Mouse (Mus musculus): ENCODE measurements at regions not wholly inside any gene's neighbourhood (a gene's known extent, or its start where the extent isn't known, plus 50 kb on each side); places are given as distances from the start of the nearest gene placed in this dataset.

DNA sequence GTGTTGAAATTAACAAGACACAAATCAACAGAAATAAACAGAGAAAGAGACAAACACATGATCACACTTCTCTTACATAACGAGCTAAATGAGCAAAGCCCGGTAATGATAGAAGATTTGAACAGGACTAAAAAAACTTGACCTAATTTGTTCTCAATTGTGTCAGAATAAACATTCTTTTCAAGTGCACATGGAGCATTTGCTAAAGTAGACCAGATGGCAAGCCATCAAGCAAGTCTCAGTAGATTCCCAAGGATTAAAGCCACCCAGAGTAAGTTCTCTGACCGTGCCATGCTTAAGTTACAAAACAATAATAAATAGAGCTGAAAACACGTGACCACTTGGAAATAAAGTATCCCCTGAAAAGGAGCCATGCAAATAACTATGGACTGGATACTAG, 269.9 kb upstream of the Mgmt start:
- Histone ChIP-seq H3K36me3 (no peaks in the 10 kb centered on the region), H3K27me3 (ENCODE audit: insufficient read depth, poor library complexity, severe bottlenecking) (0 out of 2 replicates have a peak, but pooled peaks cover 5% of the 10 kb centered on the region), H3K4me3 (no peak overlapping the region), H3K27ac (no peak overlapping the region), H3K4me1 (no peaks in the 10 kb centered on the region), H3K9me3 (no peaks in the 10 kb centered on the region)
- DNase-seq (ENCODE audit: low spot score): no peak
- 75% methylated on average over 4 of the region's 4 CpGs for WGBS

GRCm38 (mm10) chr7:136631089-136631488, 263.3 kb upstream of the Mgmt start:
- Histone ChIP-seq H3K27me3 (ENCODE audit: insufficient read depth, poor library complexity, severe bottlenecking) (peaks cover 4% of the 10 kb centered on the region; the same call in 1 of the 2 replicates), H3K4me3 (no peak overlapping the region), H3K9me3 (no peaks in the 10 kb centered on the region), H3K27ac (no peak overlapping the region), H3K4me1 (no peaks in the 10 kb centered on the region), H3K36me3 (no peaks in the 10 kb centered on the region)
- 80% methylated on average over 3 of the region's 3 CpGs for WGBS
- DNase-seq (ENCODE audit: low spot score): no peak

DNA sequence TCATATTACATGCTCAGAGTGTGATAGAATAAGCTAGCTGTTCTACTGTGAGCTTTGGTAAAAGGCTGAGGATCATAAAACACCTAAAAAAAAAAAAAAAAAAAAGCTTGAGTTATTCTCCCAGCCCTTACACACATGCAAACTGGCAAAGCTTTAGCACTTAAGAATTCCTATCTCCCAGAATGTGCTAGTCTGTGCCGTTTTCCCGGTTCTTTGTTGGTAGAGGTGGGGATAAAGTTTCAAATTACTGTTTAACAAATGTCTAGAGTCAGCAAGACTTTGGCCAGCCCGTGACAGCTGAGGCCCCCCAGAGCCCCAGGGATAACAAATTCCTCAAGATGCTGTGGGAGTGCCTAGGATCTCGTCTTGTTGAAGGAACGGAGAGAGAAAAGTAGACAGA, 254.3 kb upstream of the Mgmt start:
- Histone ChIP-seq H3K4me1 (no peaks in the 10 kb centered on the region), H3K4me3 (no peak overlapping the region), H3K36me3 (no peaks in the 10 kb centered on the region), H3K27me3 (ENCODE audit: insufficient read depth, poor library complexity, severe bottlenecking) (peaks cover 3% of the 10 kb centered on the region; the same call in 1 of the 2 replicates), H3K27ac (no peak overlapping the region), H3K9me3 (no peaks in the 10 kb centered on the region)
- DNase-seq (ENCODE audit: low spot score): no peak
- WGBS: 16% methylated on average over 5 of the region's 5 CpGs

GRCm38 (mm10) chr7:136640771-136641170, 253.6 kb upstream of the Mgmt start:
- Histone ChIP-seq H3K9me3 (no peaks in the 10 kb centered on the region), H3K36me3 (no peaks in the 10 kb centered on the region), H3K27ac (no peak overlapping the region), H3K4me1 (no peaks in the 10 kb centered on the region), H3K4me3 (no peak overlapping the region), H3K27me3 (ENCODE audit: insufficient read depth, poor library complexity, severe bottlenecking) (peaks cover 6% of the 10 kb centered on the region; the same call in 1 of the 2 replicates)
- no peak for DNase-seq (ENCODE audit: low spot score)
- 85% methylated on average over 7 of the region's 7 CpGs for WGBS

DNA sequence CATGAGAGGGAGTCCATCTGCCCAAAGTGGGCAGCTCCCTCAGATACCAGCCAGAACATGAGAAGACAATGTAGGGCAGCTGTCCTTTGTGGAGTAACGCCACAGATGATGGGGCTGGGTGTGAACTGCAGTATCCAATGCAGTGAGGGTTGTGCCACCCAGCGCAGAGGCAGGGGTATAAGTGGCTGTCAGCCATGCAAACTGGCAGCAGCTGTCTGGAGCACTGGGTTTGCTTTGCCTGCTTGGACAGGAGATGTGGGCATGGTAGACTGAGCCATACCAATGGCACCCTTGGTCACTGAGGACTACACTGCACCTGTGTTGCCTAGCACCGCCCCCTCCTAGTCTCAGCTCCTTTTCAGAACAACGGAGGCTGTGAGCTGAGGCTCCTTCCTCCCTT, 244.6 kb upstream of the Mgmt start:
- H3K4me3 ChIP-seq: no peak overlapping the region
- H3K36me3 ChIP-seq: no peaks in the 10 kb centered on the region
- WGBS: 86% methylated on average over 4 of the region's 4 CpGs

DNA sequence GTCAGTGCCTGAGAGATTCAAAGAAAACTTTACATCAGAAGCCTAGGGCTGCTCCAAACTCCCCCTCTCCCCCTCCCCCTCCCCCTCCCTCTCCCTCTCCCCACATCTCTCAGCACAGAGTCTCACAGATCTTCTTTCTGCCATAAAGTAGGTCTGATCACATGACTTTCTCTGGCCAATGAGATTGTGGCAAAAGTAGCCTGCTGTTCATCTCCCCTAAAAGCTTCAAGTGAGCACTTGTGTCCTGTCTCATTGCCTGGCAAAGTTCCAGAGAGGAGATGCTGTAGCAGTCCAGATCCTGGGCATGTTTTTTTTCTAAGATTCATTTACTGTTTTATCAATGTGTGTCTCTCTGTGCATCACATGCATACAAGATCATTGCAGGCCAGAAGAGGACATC, 234.5 kb upstream of the Mgmt start:
- DNase-seq (ENCODE audit: low spot score): no peak
- H3K27me3 ChIP-seq (ENCODE audit: insufficient read depth, poor library complexity, severe bottlenecking): peaks cover 14% of the 10 kb centered on the region
- no peaks in the 10 kb centered on the region for H3K9me3 ChIP-seq
- no peak overlapping the region for H3K4me3 ChIP-seq
- no peaks in the 10 kb centered on the region for H3K36me3 ChIP-seq
- no peak overlapping the region for H3K27ac ChIP-seq
- no peaks in the 10 kb centered on the region; the same call in 1 of the 2 replicates for H3K4me1 ChIP-seq

More for the DNA sequence above, 244.6 kb upstream of the Mgmt start:
- Histone ChIP-seq H3K9me3 (no peaks in the 10 kb centered on the region), H3K4me1 (no peaks in the 10 kb centered on the region), H3K27ac (no peak overlapping the region), H3K27me3 (ENCODE audit: insufficient read depth, poor library complexity, severe bottlenecking) (peaks cover 6% of the 10 kb centered on the region; the same call in 1 of the 2 replicates)
- no peak for DNase-seq (ENCODE audit: low spot score)

DNA sequence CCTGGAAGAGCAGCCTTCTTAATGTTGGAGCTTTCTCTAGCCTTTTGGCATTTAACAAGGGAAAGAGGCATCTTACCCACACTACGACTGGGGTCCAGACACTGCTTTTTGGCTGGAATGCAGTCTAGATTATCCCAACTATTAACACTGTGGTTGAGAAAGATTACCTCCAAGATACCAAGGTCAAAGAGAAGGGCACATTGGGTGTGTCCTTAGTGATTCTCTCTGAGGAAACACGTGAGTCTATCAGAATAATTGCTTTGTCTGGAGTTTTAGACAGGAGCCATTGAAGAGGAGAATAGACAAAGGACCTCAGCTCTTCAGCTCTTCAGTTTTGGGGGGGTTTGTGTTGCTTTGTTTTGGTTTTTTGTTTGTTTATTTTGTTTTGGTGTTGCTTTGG, 234.0 kb upstream of the Mgmt start:
- WGBS: 59% methylated on average over 2 of the region's 2 CpGs

DNA sequence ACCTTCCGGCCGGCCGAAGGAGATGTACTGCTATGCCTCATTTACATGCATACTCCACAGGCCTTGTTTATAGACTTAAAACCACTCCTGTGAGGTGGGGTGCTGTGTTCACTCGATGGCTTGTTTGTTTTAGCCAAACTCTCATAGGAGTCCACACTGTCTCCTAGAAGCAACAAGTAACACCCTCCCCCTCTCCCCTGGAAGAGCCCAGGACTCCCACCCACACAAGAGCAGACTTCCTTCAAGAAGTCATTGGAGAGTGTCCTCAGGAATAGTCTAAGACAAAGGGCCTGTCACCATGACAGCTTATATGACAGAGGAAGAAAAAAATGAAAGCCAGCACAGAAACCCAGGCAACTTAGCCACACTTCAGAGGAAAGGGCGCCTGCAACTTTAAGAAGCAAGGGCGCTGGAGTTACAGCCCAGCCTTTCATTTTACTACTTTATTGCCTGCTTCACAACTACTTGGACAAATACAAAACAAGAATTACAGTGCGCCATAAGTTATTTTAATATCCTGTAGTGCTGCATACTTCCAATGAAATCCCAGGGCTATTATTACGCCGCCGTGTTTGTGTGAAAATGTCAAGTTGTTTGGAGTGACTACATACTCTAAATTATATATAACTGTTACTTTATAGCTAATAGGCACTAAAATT, 229.9 kb upstream of the Mgmt start:
- no peak overlapping the region for H3K27ac ChIP-seq
- 83% methylated on average over 10 of the region's 10 CpGs for whole genome bisulfite sequencing
- no peaks in the 10 kb centered on the region; the same call in 1 of the 2 replicates for H3K4me1 ChIP-seq
- DNase-seq (ENCODE audit: low spot score): no peak
- H3K27me3 ChIP-seq (ENCODE audit: insufficient read depth, poor library complexity, severe bottlenecking): peaks cover 51% of the 10 kb centered on the region
- H3K9me3 ChIP-seq: no peaks in the 10 kb centered on the region
- no peaks in the 10 kb centered on the region for H3K36me3 ChIP-seq
- no peak overlapping the region for H3K4me3 ChIP-seq

More for the DNA sequence above, 234.0 kb upstream of the Mgmt start:
- Histone ChIP-seq H3K27ac (no peak overlapping the region), H3K4me1 (no peaks in the 10 kb centered on the region; the same call in 1 of the 2 replicates), H3K9me3 (no peaks in the 10 kb centered on the region), H3K36me3 (no peaks in the 10 kb centered on the region), H3K4me3 (no peak overlapping the region), H3K27me3 (ENCODE audit: insufficient read depth, poor library complexity, severe bottlenecking) (peaks cover 14% of the 10 kb centered on the region)
- no peak for DNase-seq (ENCODE audit: low spot score)

GRCm38 (mm10) chr7:136665901-136666300, 228.5 kb upstream of the Mgmt start:
- WGBS: 78% methylated on average over 2 of the region's 2 CpGs
- H3K36me3 ChIP-seq: no peaks in the 10 kb centered on the region
- no peaks in the 10 kb centered on the region for H3K4me1 ChIP-seq
- no peak for DNase-seq (ENCODE audit: low spot score)
- no peak overlapping the region for H3K27ac ChIP-seq
- H3K27me3 ChIP-seq (ENCODE audit: insufficient read depth, poor library complexity, severe bottlenecking): peaks cover 65% of the 10 kb centered on the region
- H3K9me3 ChIP-seq: no peaks in the 10 kb centered on the region
- H3K4me3 ChIP-seq: no peak overlapping the region

DNA sequence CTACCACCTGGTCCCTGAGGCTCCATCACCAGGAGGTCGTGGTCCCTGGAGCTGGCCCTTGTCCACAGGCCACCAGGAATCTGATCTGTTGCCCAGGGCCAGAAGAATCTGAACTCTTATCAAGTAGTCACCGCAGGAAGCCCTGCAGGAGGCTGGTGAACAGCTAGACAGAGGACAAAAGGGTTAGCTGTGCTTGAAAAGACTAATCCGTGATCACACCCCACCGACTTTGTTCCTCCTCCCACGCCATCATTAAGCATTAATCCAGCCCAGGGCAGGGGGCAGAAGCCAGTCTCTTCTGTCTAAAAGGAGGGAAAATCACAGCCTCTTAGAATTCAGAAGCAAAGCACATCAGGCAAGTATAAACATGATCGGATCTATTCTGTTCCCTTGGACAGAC, 227.7 kb upstream of the Mgmt start:
- no peak overlapping the region for H3K27ac ChIP-seq
- no peak overlapping the region for H3K4me3 ChIP-seq
- DNase-seq (ENCODE audit: low spot score): no peak
- peaks cover 73% of the 10 kb centered on the region for H3K27me3 ChIP-seq (ENCODE audit: insufficient read depth, poor library complexity, severe bottlenecking)
- H3K36me3 ChIP-seq: no peaks in the 10 kb centered on the region
- H3K9me3 ChIP-seq: no peaks in the 10 kb centered on the region
- no peaks in the 10 kb centered on the region for H3K4me1 ChIP-seq
- 14% methylated on average over 6 of the region's 6 CpGs for WGBS

- Histone ChIP-seq H3K9me3 (no peaks in the 10 kb centered on the region), H3K4me3 (no peak overlapping the region), H3K27ac (no peak overlapping the region), H3K4me1 (peaks cover 4% of the 10 kb centered on the region; the same call in 1 of the 2 replicates), H3K27me3 (ENCODE audit: insufficient read depth, poor library complexity, severe bottlenecking) (peaks cover 82% of the 10 kb centered on the region), H3K36me3 (no peaks in the 10 kb centered on the region)
- 65% methylated on average over 7 of the region's 7 CpGs for WGBS
- DNase-seq (ENCODE audit: low spot score): no peak
Observed at GRCm38 (mm10) chr7:136670675-136671074, 223.7 kb upstream of the Mgmt start.

DNA sequence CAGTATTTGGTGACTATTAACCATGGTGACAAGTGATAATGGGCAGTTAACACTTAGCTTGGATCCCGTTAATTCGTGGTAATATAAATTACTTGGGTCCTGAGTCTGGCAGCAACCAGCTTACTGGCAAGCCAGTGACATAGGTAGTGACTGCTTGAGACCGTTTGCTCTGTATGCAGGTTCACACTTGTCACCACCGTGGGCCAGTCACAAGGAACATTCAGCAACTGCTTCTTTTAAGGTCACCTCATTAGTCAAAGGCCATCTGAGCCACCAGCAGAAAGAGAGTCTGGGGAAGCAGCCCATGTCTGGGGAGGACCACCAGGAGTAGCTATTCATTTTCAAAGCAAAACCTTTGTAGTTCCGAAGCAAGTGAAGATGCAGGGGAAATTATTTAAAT, 220.3 kb upstream of the Mgmt start:
- no peaks in the 10 kb centered on the region for H3K9me3 ChIP-seq
- no peaks in the 10 kb centered on the region for H3K36me3 ChIP-seq
- H3K4me1 ChIP-seq: peaks cover 4% of the 10 kb centered on the region; the same call in 1 of the 2 replicates
- 38% methylated on average over 5 of the region's 5 CpGs for WGBS
- no peak overlapping the region for H3K4me3 ChIP-seq
- peaks cover 64% of the 10 kb centered on the region for H3K27me3 ChIP-seq (ENCODE audit: insufficient read depth, poor library complexity, severe bottlenecking)
- no peak overlapping the region for H3K27ac ChIP-seq
- peak; percentile 58 for DNase-seq (ENCODE audit: low spot score)

- WGBS: 45% methylated on average over 5 of the region's 5 CpGs
Observed at GRCm38 (mm10) chr7:136675041-136675440, 219.4 kb upstream of the Mgmt start.

DNA sequence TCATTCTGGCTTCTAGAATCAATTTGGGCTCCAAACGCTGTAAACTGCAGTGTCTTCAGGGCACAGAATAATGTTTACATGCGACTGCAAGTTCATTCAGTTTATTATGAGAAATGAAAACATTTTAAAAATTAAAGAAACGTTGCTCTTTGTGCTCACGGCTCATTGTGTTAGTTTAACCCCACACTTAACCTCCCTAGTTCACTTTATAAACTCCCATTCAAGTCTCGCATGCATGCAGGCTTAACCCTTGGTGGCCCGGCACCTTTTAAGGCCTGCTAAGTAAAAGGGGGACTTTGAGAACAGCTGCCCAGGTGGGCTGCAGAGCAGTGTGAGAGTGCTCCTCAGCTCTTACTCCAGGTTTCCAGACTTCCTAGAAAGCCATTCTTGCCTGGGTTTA, 218.3 kb upstream of the Mgmt start:
- H3K4me1 ChIP-seq: peaks cover 4% of the 10 kb centered on the region; the same call in 1 of the 2 replicates
- H3K27ac ChIP-seq: no peak overlapping the region
- DNase-seq (ENCODE audit: low spot score): no peak
- no peak overlapping the region for H3K4me3 ChIP-seq
- WGBS: 56% methylated on average over 6 of the region's 6 CpGs
- peaks cover 56% of the 10 kb centered on the region for H3K27me3 ChIP-seq (ENCODE audit: insufficient read depth, poor library complexity, severe bottlenecking)
- H3K9me3 ChIP-seq: no peaks in the 10 kb centered on the region
- H3K36me3 ChIP-seq: no peaks in the 10 kb centered on the region

More at GRCm38 (mm10) chr7:136675041-136675440, 219.4 kb upstream of the Mgmt start:
- H3K4me3 ChIP-seq: no peak overlapping the region
- DNase-seq (ENCODE audit: low spot score): peak; percentile 57
- peaks cover 64% of the 10 kb centered on the region for H3K27me3 ChIP-seq (ENCODE audit: insufficient read depth, poor library complexity, severe bottlenecking)
- H3K4me1 ChIP-seq: peaks cover 4% of the 10 kb centered on the region; the same call in 1 of the 2 replicates
- no peaks in the 10 kb centered on the region for H3K9me3 ChIP-seq
- H3K36me3 ChIP-seq: no peaks in the 10 kb centered on the region
- H3K27ac ChIP-seq: no peak overlapping the region

All from heart, embryonic 10.5 days (tissue).